Mouse (Mus musculus) liver, embryonic 14.5 days (tissue): ENCODE measurements around the gene Pak6. TPM values are rescaled to one million over a fixed set of nuclear protein-coding genes. Genes with fewer than 3 reads are reported as not detected.
A peak's percentile ranks its signal among the peaks of the same experiment; 100 is the strongest.

Source experiments
- ATAC-seq: fragments of 200-750 bp; cut with Nextera tagmentation; 2 replicates; pipeline ENCODE4 v1.8.0; 2017; ENCODE audit warnings: moderate number of reproducible peaks, mild to moderate bottlenecking, moderate library complexity; ENCODE audit not compliant: insufficient read depth
- DNase-seq, 3 experiments: peaks; one replicate each; pipeline ENCODE4 v3.0.0-alpha.2; 2012 to 2013; ENCODE audit warnings: low read depth in 3 of 3, low spot score in 3 of 3
- H3K27ac ChIP-seq: fragments of 300-500 bp; sonication (generic); 2 replicates; pipeline ENCODE4 v1.5.1; 2014; ENCODE audit warnings: moderate library complexity, mild to moderate bottlenecking, control low read depth, inconsistent platforms
- H3K27me3 ChIP-seq: fragments of 300-500 bp; sonication (generic); 2 replicates; pipeline ENCODE4 v1.6.1; 2014; ENCODE audit warnings: mild to moderate bottlenecking, low read length, moderate library complexity; ENCODE audit not compliant: control insufficient read depth, insufficient read depth
- H3K36me3 ChIP-seq: fragments of 300-500 bp; sonication (generic); replicated peaks from 2 replicates; pipeline ENCODE4 v1.6.1; 2014; ENCODE audit warnings: low read depth; ENCODE audit not compliant: control insufficient read depth, insufficient read depth
- H3K4me1 ChIP-seq, 2 experiments: fragments of 200-500 bp in 1 of 2; fragments of 300-500 bp in 1 of 2; sonication (generic) in 1 of 2; replicated peaks; 2 replicates each; pipeline ENCODE4 v1.6.1; 2012 to 2014; ENCODE audit warnings: antibody characterized with exemption in 1 of 2, inconsistent platforms in 1 of 2, low read length in 1 of 2; ENCODE audit not compliant: control insufficient read depth in 2 of 2, insufficient read depth in 2 of 2
- H3K4me2 ChIP-seq: fragments of 300-500 bp; sonication (generic); 2 replicates; pipeline ENCODE4 v1.6.1; 2014; ENCODE audit warnings: low read depth, mild to moderate bottlenecking, control low read depth, moderate library complexity
- H3K4me3 ChIP-seq, 2 experiments: fragments of 200-500 bp in 1 of 2; fragments of 300-500 bp in 1 of 2; sonication (generic) in 1 of 2; 2 replicates each; pipeline ENCODE4 v1.5.1; 2012 to 2014; ENCODE audit warnings: low read depth in 2 of 2, low read length in 2 of 2, mild to moderate bottlenecking in 2 of 2, control low read depth in 1 of 2, inconsistent platforms in 1 of 2, moderate library complexity in 1 of 2; ENCODE audit not compliant: insufficient read depth in 1 of 2
- H3K9ac ChIP-seq: fragments of 300-500 bp; sonication (generic); replicated peaks from 2 replicates; pipeline ENCODE4 v1.6.1; 2014; ENCODE audit warnings: mild to moderate bottlenecking, control low read depth, moderate library complexity
- H3K9me3 ChIP-seq: fragments of 300-500 bp; sonication (generic); 2 replicates; pipeline ENCODE4 v1.6.1; 2016; ENCODE audit warnings: low read length, mixed read lengths; ENCODE audit not compliant: control insufficient read depth
- CTCF ChIP-seq: IDR thresholded peaks from 2 replicates; pipeline ENCODE4 v1.5.1; 2016; ENCODE audit warnings: antibody characterized with exemption, low read depth, control low read depth
- EP300 ChIP-seq: IDR thresholded peaks from 2 replicates; pipeline ENCODE4 v1.6.1; 2016; ENCODE audit warnings: antibody characterized with exemption, low read depth
- WGBS: fragments of 180-500 bp; shearing (Covaris S2); extraction: QIAGEN DNeasy Blood & Tissue Kit; methylation state at CpG from one replicate; pipeline ENCODE4 v1.1.7; 2014; ENCODE audit not compliant: insufficient replicate concordance; 5-methylcytosine and 5-hydroxymethylcytosine counted together
- polyA plus RNA-seq, 2 experiments: library from polyadenylated mRNA; depleted of rRNA in 1 of 2; stranded (reverse) in 1 of 2; unstranded in 1 of 2; fragments of >200 nt; fragmentation: Nextera tagmentation in 1 of 2; extraction: Ambion mirVana in 1 of 2; gene quantifications; 2 replicates each; pipeline versions ENCODE4 v1.2.1 to v1.2.3; 2012 to 2014

The Pak6 gene
- polyA plus RNA-seq, 2 experiments: 0.17 to 0.48 TPM

DNA sequence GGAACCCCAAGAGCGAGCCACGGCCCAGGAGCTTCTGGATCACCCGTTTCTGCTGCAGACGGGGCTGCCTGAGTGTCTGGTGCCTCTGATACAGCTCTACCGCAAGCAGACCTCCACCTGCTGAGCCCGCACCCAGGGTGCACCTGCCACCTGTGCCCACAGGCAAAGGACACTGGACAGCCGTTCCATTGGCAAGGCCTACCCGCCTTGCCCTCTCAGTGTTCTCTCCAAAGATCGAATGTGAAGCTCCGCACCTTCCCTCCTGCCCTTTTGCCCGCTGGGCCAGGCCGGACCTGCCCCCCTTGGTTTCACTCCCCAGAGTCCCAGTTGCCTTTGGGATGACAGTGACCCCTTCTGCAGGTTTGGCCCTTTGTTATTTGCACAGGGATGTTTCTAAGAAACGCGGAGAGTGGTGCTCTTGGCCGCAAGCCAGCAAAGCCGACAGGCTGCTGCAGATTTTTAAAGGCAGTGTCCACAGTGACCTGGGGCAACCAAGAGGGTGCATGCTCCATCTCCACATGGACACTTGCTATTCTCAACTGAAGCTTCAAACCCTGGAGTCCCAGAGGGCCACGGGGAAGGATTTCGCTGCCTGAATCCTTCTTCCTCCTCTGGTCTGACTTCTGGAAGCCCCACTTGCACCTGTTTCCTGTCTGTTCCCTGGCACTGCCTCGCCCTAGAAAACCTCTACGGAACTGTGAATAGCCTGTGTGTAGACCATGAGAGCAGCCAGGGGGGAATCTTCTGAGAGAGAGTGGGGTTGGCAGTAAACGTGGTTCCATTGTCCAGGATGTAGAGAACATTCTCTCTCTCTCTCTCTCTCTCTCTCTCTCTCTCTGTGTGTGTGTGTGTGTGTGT is 33.6 kb downstream of the Pak6 start:
- H3K4me2 ChIP-seq: no peak overlapping the region
- DNase-seq: no peak

DNA sequence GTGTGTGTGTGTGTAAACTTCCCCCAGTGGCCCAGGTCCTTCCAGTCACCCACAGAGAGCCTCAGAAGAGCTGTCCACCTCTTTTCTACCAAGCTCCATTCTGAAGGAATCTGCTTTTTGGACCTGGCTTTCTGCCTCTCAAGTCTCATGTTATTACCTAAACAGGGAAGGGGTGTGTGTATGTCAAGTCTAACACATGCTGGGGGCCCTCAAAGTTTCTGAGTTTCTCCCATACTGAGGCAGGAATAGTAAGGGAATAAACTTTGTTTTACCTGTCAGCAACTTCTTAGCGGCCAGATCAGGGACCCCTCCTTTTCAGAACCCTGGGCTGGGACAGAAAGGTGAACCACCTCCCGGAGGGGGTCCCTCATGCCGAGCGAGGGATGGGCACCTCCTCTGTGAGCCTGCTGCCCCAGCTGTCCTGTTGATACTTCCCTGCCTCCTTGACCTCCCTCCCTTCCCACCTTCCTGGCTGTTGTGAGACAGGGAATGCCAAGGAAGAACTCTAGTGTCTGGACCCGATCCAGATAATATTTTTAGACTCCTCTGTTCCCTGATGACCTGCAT is 34.3 kb downstream of the Pak6 start:
- WGBS: 46% methylated on average over 5 of the region's 5 CpGs
- DNase-seq (no peak), ATAC-seq (no peak)
- H3K4me1 ChIP-seq: no peaks in the 10 kb centered on the region
- peaks cover 26% of the 10 kb centered on the region for H3K27me3 ChIP-seq
- no peak overlapping the region for H3K4me3 ChIP-seq
- no peaks in the 10 kb centered on the region for H3K9me3 ChIP-seq
- no peak for TF ChIP-seq EP300
- no peak for TF ChIP-seq CTCF
- no peak overlapping the region for H3K4me2 ChIP-seq
- H3K9ac ChIP-seq: no peak overlapping the region
- no peak overlapping the region for H3K27ac ChIP-seq
- no peaks in the 10 kb centered on the region for H3K36me3 ChIP-seq

More for the DNA sequence above, 33.6 kb downstream of the Pak6 start:
- no peak overlapping the region for H3K27ac ChIP-seq
- ATAC-seq: no peak
- H3K9me3 ChIP-seq: no peaks in the 10 kb centered on the region
- WGBS: 47% methylated on average over 21 of the region's 21 CpGs
- H3K27me3 ChIP-seq: peaks cover 19% of the 10 kb centered on the region
- H3K9ac ChIP-seq: no peak overlapping the region
- H3K36me3 ChIP-seq: no peaks in the 10 kb centered on the region
- TF ChIP-seq EP300: no peak
- TF ChIP-seq CTCF: no peak
- no peaks in the 10 kb centered on the region for H3K4me1 ChIP-seq
- H3K4me3 ChIP-seq: no peak overlapping the region

- H3K4me1 ChIP-seq: no peaks in the 10 kb centered on the region
- ATAC-seq: no peak
- no peak overlapping the region for H3K9ac ChIP-seq
- no peak for TF ChIP-seq EP300
- TF ChIP-seq CTCF: no peak
- no peak overlapping the region for H3K4me2 ChIP-seq
- no peak overlapping the region for H3K4me3 ChIP-seq
- WGBS: 49% methylated on average over 7 of the region's 7 CpGs
- no peak overlapping the region for H3K27ac ChIP-seq
- peaks cover 32% of the 10 kb centered on the region for H3K27me3 ChIP-seq
- DNase-seq: no peak
- no peaks in the 10 kb centered on the region for H3K9me3 ChIP-seq
- H3K36me3 ChIP-seq: no peaks in the 10 kb centered on the region
These were observed 34.9 kb downstream of the Pak6 start for GRCm38 (mm10) chr2:118697955-118698354.

- no peaks in the 10 kb centered on the region for H3K9me3 ChIP-seq
- no peak overlapping the region for H3K9ac ChIP-seq
- no peaks in the 10 kb centered on the region for H3K36me3 ChIP-seq
- H3K27ac ChIP-seq: no peak overlapping the region
- WGBS: 2% methylated on average over 32 of the region's 32 CpGs
- peak overlapping the region; percentile 26; the same call in 1 of the 2 replicates for H3K4me2 ChIP-seq
- DNase-seq (peak; percentile 39 to 50 (median 46)), ATAC-seq (peak; percentile 46)
- TF ChIP-seq EP300: no peak
- TF ChIP-seq CTCF: peak; percentile 95
- H3K27me3 ChIP-seq: peaks cover 57% of the 10 kb centered on the region
- H3K4me1 ChIP-seq: no peaks in the 10 kb centered on the region
- H3K4me3 ChIP-seq: no peak overlapping the region
These were observed 37.3 kb downstream of the Pak6 start for GRCm38 (mm10) chr2:118700179-118701062.

DNA sequence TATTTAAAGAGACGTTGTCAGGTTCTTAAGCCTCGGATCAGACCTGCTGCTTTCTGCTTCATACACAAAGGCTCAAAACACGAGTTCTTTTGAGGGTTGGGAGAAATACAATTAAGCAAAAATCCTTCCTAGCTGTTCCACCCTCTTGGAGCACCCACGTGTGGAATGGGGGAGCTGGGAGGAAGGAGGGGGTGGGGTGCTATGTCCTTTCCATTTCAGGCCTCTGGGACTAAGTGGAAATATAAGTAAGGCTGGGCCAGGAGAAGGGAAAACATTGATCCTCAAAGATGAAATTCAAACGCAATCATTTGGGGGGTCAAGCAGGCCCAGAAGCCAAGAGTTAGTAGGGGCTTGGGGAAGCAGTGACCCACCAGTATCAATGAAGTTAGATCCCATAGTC is 38.1 kb downstream of the Pak6 start:
- H3K9ac ChIP-seq: no peak overlapping the region
- H3K27ac ChIP-seq: no peak overlapping the region
- TF ChIP-seq CTCF (no peak), EP300 (no peak)
- WGBS: 25% methylated on average over 5 of the region's 5 CpGs
- no peaks in the 10 kb centered on the region for H3K9me3 ChIP-seq
- H3K4me3 ChIP-seq: no peak overlapping the region
- H3K27me3 ChIP-seq: peaks cover 64% of the 10 kb centered on the region
- H3K4me1 ChIP-seq: no peaks in the 10 kb centered on the region
- H3K36me3 ChIP-seq: no peaks in the 10 kb centered on the region
- no peak overlapping the region for H3K4me2 ChIP-seq
- ATAC-seq (no peak), DNase-seq (no peak)
